Mouse (Mus musculus) heart, adult 2 months (tissue): ENCODE results near the gene Ncor1. TPM values are rescaled to one million over a fixed set of nuclear protein-coding genes. Genes with fewer than 3 reads are reported as not detected.

Experiments used
- DNase-seq, 2 experiments: peaks; one replicate each; pipeline ENCODE4 v3.0.0; 2021
- H3K27ac ChIP-seq: fragments of 200-600 bp; 2 replicates; pipeline ENCODE4 v1.8.1; 2022
- H3K27me3 ChIP-seq: fragments of 200-500 bp; 2 replicates; pipeline ENCODE4 v1.6.1; 2012; ENCODE audit warnings: mild to moderate bottlenecking, low read length, inconsistent platforms, mixed read lengths; ENCODE audit not compliant: control insufficient read depth, insufficient read depth
- H3K36me3 ChIP-seq: fragments of 200-500 bp; 2 replicates; pipeline ENCODE4 v1.6.1; 2012; ENCODE audit warnings: low read length, inconsistent platforms; ENCODE audit not compliant: control insufficient read depth, insufficient read depth
- H3K4me1 ChIP-seq: fragments of 200-500 bp; 2 replicates; pipeline ENCODE4 v1.6.1; 2011; ENCODE audit warnings: low read length; ENCODE audit not compliant: control insufficient read depth, insufficient read depth
- H3K4me3 ChIP-seq: fragments of 200-600 bp; 2 replicates; pipeline ENCODE4 v1.8.1; 2022
- H3K79me2 ChIP-seq: fragments of 200-500 bp; replicated peaks from 2 replicates; pipeline ENCODE4 v1.6.1; 2012; ENCODE audit warnings: mild to moderate bottlenecking, inconsistent platforms, low read length, moderate library complexity, mixed read lengths; ENCODE audit not compliant: control insufficient read depth, insufficient read depth
- H3K9ac ChIP-seq: fragments of 200-500 bp; 2 replicates; pipeline ENCODE4 v1.6.1; 2012; ENCODE audit warnings: low read depth, mild to moderate bottlenecking, control low read depth, inconsistent platforms, low read length, mixed read lengths
- CTCF ChIP-seq: fragments of 200-600 bp; IDR thresholded peaks from 2 replicates; pipeline ENCODE4 v1.8.1; 2022; ENCODE audit warnings: antibody characterized with exemption, mild to moderate bottlenecking, moderate library complexity
- EP300 ChIP-seq: fragments of 200-500 bp; IDR thresholded peaks from 2 replicates; pipeline ENCODE4 v1.6.1; 2011; ENCODE audit warnings: low read depth, low read length, control low read depth; ENCODE audit not compliant: insufficient read depth
- POLR2A ChIP-seq: fragments of 200-500 bp; IDR thresholded peaks from 2 replicates; pipeline ENCODE4 v1.6.1; 2011; ENCODE audit warnings: mild to moderate bottlenecking, low read depth, low read length, control low read depth; ENCODE audit not compliant: insufficient read depth
- WGBS: fragments of 180-500 bp; shearing (Covaris S2); methylation state at CpG from one replicate; pipeline ENCODE4 v1.1.7; 2018; 5-methylcytosine and 5-hydroxymethylcytosine counted together
- intact Hi-C: fragments of 180-260 bp; cut with DNase I; formaldehyde crosslinking; loops from one replicate; pipeline ENCODE4 v1.15.1; 2025
- polyA plus RNA-seq: library from polyadenylated mRNA; depleted of rRNA; stranded (reverse); fragments of >200 nt; gene quantifications from 2 replicates; pipeline ENCODE4 v1.2.3, GENCODE M21; 2012
- total RNA-seq, 2 experiments: library from RNA; stranded (reverse); gene quantifications; 2 replicates each; pipeline ENCODE4 v1.2.3; 2021

The Ncor1 gene
- total and polyA plus RNA-seq, 3 experiments = 79.1 to 133 (median 124) TPM

DNA sequence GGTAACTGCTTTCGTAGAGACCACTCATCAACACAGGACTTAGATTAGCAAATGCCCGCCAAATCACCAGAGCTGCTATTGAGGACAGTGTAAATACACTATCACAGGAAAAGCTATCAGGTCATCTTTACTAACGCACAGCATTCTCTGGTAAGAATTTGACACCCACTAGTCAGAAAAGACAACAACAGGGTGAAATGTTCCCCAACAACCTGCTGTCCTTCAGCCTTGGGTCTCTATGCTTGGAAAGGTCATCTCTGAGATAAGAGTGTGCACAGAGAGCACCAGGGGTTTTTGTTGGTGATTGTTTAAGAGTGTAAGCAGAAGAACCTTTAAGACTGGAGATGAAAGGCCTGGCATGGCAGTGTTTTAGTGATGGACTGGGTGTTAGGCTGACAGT, 134.7 kb downstream of the Ncor1 start:
- TF ChIP-seq POLR2A (no peak), CTCF (no peak), EP300 (no peak)
- Histone ChIP-seq H3K27me3 (no peaks in the 10 kb centered on the region), H3K4me1 (no peaks in the 10 kb centered on the region), H3K4me3 (no peak overlapping the region), H3K27ac (no peak overlapping the region), H3K36me3 (peaks cover 9% of the 10 kb centered on the region), H3K9ac (no peak overlapping the region), H3K79me2 (no peaks in the 10 kb centered on the region)
- intact Hi-C loops = no loop called here
- WGBS = 65% methylated on average over 3 of the region's 3 CpGs
- DNase-seq = no peak

DNA sequence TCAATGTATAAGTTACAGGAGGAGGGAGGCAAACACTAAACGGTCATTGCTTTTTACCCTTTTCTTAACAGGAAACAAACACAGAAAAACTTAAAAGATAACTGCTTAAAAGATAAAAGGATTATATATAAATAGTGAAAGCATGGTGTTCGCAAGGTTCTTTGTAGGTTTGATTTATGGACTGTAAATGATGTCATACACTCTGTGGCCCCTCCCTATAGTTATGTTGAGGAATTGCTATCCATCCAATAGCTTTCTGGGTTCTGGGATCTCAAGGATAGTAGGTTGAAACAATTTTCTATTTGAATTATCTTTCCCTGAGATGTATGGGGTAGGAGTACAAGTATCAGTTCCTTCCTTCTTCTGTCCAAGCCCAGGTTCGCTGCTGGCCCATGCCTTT, 138.2 kb downstream of the Ncor1 start:
- Histone ChIP-seq H3K4me1 (no peaks in the 10 kb centered on the region), H3K79me2 (no peaks in the 10 kb centered on the region), H3K4me3 (no peak overlapping the region), H3K27ac (no peak overlapping the region), H3K9ac (no peak overlapping the region), H3K27me3 (no peaks in the 10 kb centered on the region), H3K36me3 (peaks cover 5% of the 10 kb centered on the region)
- no peak for DNase-seq
- TF ChIP-seq EP300 (no peak), CTCF (no peak), POLR2A (no peak)
- 83% methylated on average over 3 of the region's 3 CpGs for WGBS
- intact Hi-C loops = no loop called here

DNA sequence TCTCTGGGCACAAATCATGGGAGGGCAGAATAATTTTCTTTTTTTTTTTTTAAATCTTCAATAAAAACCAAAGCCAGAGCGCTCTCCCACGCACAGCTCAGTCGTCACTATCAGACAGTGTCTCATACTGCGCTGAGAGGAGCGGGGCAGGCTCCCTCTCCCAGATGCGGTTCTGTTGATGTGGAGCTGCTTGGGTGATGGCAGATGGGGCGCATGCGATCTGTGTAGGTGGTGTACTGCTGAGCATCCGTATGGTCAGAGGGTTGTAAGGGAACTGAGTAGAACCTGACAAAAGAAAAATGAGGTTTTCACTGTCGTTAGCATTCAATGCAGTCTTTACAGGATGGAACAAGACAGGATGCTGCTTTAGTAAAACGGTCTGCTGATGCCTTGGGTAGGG, 140.6 kb downstream of the Ncor1 start:
- Histone ChIP-seq H3K79me2 (no peaks in the 10 kb centered on the region), H3K36me3 (peaks cover 5% of the 10 kb centered on the region), H3K9ac (no peak overlapping the region), H3K27me3 (no peaks in the 10 kb centered on the region), H3K27ac (no peak overlapping the region), H3K4me1 (no peaks in the 10 kb centered on the region), H3K4me3 (no peak overlapping the region)
- 78% methylated on average over 11 of the region's 11 CpGs for WGBS
- TF ChIP-seq POLR2A = no peak
- intact Hi-C loops = no loop called here
- DNase-seq = no peak

DNA sequence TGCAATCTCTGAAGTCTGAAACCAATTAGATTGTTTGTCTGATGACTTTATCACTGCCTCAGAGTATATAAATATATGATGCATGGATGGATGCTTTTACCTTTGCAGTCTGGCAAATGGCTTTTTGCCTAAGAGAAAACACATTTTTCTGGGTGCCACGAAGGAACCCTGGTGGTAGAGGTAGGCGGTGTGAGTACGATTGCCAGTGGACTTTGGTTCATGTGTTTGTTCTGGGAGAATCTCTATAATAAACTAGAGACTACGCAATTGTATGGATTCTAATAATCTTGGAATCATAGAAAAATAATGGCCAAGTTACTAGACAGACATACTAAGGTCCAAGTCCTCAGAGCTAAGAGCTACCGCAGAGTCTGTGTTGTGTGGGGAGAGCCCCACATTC, 143.4 kb downstream of the Ncor1 start:
- intact Hi-C loops = no loop called here
- H3K9ac ChIP-seq = no peak overlapping the region
- DNase-seq = no peak
- no peaks in the 10 kb centered on the region for H3K4me1 ChIP-seq
- H3K36me3 ChIP-seq = peaks cover 5% of the 10 kb centered on the region
- H3K27me3 ChIP-seq = no peaks in the 10 kb centered on the region
- no peaks in the 10 kb centered on the region for H3K79me2 ChIP-seq
- no peak overlapping the region for H3K27ac ChIP-seq
- TF ChIP-seq CTCF (no peak), POLR2A (no peak), EP300 (no peak)
- H3K4me3 ChIP-seq = no peak overlapping the region
- WGBS = 93% methylated on average over 5 of the region's 5 CpGs

DNA sequence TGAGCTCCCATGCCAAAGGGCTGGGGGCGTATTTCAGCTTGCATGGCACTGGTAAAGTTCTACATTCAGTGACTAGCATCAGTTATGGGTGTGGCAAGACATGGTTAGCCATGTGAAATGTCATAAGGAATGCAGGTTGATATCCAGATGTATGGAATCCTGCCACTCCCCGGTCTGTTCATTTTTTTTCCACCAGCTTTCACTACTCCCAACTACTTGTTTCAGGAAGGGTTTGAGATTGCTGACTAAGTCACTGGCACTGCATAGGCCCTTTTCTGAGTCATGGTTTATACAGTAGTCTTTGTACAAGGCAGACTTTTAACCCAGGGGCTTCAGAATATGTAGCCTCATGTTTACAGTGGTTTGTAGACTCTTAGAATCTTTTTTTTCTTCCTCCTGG, 149.0 kb downstream of the Ncor1 start:
- H3K27ac ChIP-seq = no peak overlapping the region
- H3K27me3 ChIP-seq = no peaks in the 10 kb centered on the region
- DNase-seq = no peak
- no peak overlapping the region for H3K9ac ChIP-seq
- WGBS = 91% methylated on average over 2 of the region's 2 CpGs
- TF ChIP-seq EP300 (no peak), CTCF (no peak), POLR2A (no peak)
- no peak overlapping the region for H3K4me3 ChIP-seq
- intact Hi-C loops = no loop called here
- peaks cover 11% of the 10 kb centered on the region for H3K36me3 ChIP-seq
- no peaks in the 10 kb centered on the region; the same call in 1 of the 2 replicates for H3K4me1 ChIP-seq
- no peaks in the 10 kb centered on the region for H3K79me2 ChIP-seq

DNA sequence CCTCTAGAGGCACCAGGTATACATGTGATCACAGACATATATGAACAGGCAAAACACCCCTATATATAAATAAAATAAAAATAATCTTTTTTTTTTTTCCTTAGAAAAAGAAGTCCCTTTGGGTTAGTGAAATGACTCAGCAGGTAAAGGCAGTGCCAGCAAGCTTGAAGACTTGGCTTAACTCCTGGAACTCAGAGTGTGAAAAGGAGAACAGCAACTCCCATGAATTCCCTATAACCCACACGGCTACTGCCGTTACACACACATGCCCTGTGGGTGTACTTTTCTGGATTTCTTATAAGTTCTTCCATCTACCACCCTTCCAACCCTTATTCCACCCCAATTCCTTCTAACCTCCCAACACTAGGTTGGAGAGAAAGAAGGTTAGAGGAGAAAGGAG, 152.5 kb downstream of the Ncor1 start:
- Histone ChIP-seq H3K27me3 (no peaks in the 10 kb centered on the region), H3K36me3 (peaks cover 10% of the 10 kb centered on the region), H3K9ac (no peak overlapping the region), H3K4me3 (no peak overlapping the region), H3K79me2 (no peaks in the 10 kb centered on the region), H3K4me1 (no peaks in the 10 kb centered on the region; the same call in 1 of the 2 replicates), H3K27ac (no peak overlapping the region)
- DNase-seq = no peak
- TF ChIP-seq POLR2A = no peak
- no peak for TF ChIP-seq EP300
- no peak for TF ChIP-seq CTCF
- intact Hi-C loops = no loop called here
- WGBS = 62% methylated on average over 2 of the region's 2 CpGs
